Mouse (Mus musculus): ENCODE measurements around the gene Zfp106.

DNA sequence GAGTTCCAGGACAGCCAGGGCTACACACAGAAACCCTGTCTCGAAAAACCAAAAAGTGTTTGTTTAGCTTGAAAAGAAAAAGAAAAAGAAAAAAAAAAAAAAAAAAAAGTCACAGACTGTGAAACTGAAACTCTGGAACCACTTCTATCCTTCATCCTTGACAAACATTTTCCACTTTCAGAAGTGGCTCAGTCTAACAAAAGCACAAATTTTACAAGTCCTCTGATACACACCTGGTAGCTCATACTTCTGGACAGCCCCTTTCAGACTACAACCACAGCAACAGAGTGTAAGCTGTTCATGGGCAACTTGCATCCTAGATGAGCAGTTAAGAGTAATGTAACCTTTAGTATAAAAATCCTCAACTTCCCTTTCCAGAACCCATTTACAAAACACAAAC is 2.1 kb downstream of the Zfp106 start:
- TF ChIP-seq CTCF (IDR thresholded peaks at IDR 0.05; ENCODE audit: low read depth, low read length) (no peak), POLR2A (IDR thresholded peaks at IDR 0.05; ENCODE audit: borderline replicate concordance, low read depth, low read length) (no peak)
